Mouse (Mus musculus): ENCODE measurements around the gene Ddost. TPM values are rescaled to one million over a fixed set of nuclear protein-coding genes. Genes with fewer than 3 reads are reported as not detected.

The Ddost gene
- polyA plus RNA-seq, 1 experiment from 2014 or later: 274 TPM

DNA sequence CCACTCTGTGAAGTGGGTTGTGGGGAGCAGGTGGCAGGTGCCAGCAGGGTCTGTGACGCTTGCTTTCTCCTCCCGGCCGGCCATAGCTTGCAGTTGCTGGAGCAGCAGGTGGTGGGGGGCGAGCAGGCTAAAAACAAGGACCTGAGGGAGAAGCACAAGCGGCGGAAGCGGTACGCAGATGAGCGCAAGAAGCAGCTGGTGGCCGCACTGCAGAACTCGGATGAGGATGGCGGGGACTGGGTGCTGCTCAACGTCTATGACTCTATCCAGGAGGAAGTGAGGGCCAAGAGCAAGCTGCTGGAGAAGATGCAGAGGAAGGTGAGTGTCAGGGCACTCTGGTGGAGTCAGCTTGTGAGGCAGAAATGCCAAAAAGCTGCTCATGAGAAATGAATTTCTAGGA is 12.5 kb upstream of the Ddost start:
- H3K4me1 ChIP-seq (replicated peaks): peaks cover 14% of the 10 kb centered on the region
- H3K27ac ChIP-seq: no peak overlapping the region
- no peaks in the 10 kb centered on the region for H3K9me3 ChIP-seq
- no peaks in the 10 kb centered on the region for H3K27me3 ChIP-seq (ENCODE audit: insufficient read depth, poor library complexity, severe bottlenecking)
- no peak for DNase-seq (ENCODE audit: low spot score)
- H3K36me3 ChIP-seq: no peaks in the 10 kb centered on the region
- no peak overlapping the region for H3K4me3 ChIP-seq
- WGBS: 90% methylated on average over 13 of the region's 13 CpGs

DNA sequence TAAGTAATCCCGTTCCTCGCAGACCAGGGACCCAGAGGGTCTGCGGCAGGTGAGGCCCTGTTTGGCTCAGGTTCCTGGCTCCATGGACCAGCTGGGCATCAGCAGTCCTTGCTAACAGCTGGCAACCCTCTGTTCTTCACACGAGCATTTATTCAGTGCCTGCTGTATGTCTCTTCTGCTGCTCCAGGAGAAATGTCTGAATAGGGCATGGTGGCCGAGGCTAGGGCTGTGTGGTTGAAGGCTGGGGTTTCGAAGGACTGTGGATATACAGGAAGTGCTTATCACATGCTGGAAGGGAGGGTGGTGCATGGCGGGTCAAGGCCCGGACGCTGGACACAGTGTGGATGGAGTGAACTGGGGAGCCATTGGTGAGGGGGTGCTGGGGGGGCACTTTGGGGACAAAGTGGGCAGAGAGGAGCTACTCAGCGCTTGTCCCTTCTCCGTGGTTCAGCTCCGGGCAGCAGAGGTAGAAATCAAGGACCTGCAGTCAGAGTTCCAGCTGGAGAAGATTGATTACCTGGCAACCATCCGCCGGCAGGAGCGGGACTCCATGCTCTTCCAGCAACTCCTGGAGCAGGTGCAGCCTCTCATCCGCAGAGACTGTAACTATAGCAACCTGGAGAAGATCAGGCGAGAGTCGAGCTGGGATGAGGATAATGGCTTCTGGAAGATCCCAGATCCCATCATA is 11.1 kb upstream of the Ddost start:
- H3K27ac ChIP-seq: peak overlapping the region; percentile 35; the same call in 1 of the 2 replicates
- no peaks in the 10 kb centered on the region for H3K27me3 ChIP-seq (ENCODE audit: insufficient read depth, poor library complexity, severe bottlenecking)
- no peak overlapping the region for H3K4me3 ChIP-seq
- no peak for DNase-seq (ENCODE audit: low spot score)
- WGBS: 83% methylated on average over 18 of the region's 18 CpGs
- H3K36me3 ChIP-seq: no peaks in the 10 kb centered on the region
- peaks cover 14% of the 10 kb centered on the region for H3K4me1 ChIP-seq (replicated peaks)
- H3K9me3 ChIP-seq: no peaks in the 10 kb centered on the region

DNA sequence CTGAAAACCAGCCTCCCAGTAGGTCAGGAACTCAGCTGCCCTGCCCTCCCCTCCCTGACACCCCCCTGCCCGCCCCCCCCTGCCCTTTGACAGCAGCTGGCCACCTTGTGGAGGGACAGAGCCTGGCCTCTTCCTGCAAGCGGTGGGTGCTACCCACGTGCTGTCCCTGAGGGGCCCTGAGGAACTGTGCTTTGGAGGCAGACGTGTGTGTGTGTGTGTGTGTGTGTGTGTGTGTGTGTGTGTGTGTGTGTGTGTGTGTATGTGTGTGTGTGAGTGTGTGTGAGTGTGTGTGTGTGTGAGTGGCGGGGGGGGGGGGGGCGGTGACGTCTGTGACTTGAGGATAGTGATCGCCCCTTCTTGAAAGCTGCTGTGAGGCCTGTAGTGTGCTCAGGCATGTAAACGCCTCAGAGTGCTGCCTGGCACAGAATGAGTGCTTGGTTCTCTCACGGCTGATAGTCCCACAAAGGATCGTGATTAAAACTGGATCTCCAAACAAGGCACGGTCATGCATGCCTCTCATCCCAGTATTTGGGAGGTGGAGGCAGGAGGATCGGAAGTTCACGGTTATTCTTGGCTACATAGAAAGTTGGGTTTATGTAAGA is 10.5 kb upstream of the Ddost start:
- WGBS: 89% methylated on average over 10 of the region's 14 CpGs
- peak overlapping the region; percentile 35 for H3K27ac ChIP-seq
- no peak overlapping the region for H3K4me3 ChIP-seq
- no peaks in the 10 kb centered on the region for H3K9me3 ChIP-seq
- H3K36me3 ChIP-seq: no peaks in the 10 kb centered on the region
- no peak for DNase-seq (ENCODE audit: low spot score)
- H3K4me1 ChIP-seq (replicated peaks): peaks cover 13% of the 10 kb centered on the region
- no peaks in the 10 kb centered on the region for H3K27me3 ChIP-seq (ENCODE audit: insufficient read depth, poor library complexity, severe bottlenecking)

DNA sequence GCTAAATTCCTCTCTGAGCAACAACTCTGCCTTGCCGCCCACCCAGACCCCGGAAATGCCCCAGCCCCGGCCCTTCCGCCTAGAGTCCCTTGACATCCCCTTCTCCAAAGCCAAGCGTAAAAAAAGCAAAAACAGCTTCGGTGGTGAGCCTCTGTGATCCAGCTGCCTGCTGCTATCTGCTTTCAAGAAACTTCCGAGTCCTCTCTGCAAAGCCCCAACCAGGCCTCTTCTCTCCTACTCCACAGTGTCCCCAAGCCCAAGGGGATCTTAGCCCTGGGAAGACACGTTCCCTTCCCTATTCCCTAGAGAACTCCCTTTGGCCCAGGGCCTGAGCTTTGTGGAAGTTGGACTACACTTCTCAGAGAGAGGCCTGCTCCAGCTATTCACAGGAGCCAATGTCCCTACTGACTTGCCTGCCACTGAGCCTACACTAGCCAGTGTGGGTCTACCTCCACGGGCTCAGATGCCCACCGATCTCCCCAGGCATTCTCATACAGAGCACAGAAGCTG is 3.2 kb upstream of the Ddost start:
- Histone ChIP-seq H3K27me3 (ENCODE audit: insufficient read depth, poor library complexity, severe bottlenecking) (no peaks in the 10 kb centered on the region), H3K27ac (no peak overlapping the region), H3K36me3 (no peaks in the 10 kb centered on the region), H3K9me3 (no peaks in the 10 kb centered on the region), H3K4me3 (no peak overlapping the region), H3K4me1 (replicated peaks) (peaks cover 29% of the 10 kb centered on the region)
- WGBS: 83% methylated on average over 10 of the region's 10 CpGs
- DNase-seq (ENCODE audit: low spot score): no peak

DNA sequence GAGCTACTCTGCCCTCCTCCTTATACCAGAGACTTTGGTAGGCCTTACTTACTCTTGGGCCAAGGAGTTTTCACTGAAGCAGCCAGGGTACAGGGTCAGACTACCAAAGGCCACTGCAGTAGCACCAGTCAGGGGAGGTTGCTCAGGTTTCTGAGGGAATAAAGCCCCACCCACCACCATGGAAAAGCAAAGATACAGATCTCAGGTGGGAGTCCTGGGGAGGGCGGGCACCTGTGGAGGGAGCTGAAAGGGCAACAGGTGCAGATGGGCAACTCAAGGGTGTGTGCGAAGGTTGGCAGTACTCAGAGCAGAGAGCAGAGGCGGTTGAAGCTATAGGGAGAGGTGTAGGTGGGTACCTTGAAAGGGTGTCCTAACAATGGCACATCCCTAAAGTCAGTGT is 1.5 kb upstream of the Ddost start:
- WGBS: 95% methylated on average over 3 of the region's 3 CpGs
- Histone ChIP-seq H3K36me3 (peaks cover 17% of the 10 kb centered on the region), H3K4me1 (replicated peaks) (peaks cover 37% of the 10 kb centered on the region), H3K4me3 (peak overlapping the region; percentile 97; the same call in 1 of the 2 replicates), H3K27me3 (ENCODE audit: insufficient read depth, poor library complexity, severe bottlenecking) (no peaks in the 10 kb centered on the region), H3K27ac (no peak overlapping the region), H3K9me3 (no peaks in the 10 kb centered on the region)
- no peak for DNase-seq (ENCODE audit: low spot score)

DNA sequence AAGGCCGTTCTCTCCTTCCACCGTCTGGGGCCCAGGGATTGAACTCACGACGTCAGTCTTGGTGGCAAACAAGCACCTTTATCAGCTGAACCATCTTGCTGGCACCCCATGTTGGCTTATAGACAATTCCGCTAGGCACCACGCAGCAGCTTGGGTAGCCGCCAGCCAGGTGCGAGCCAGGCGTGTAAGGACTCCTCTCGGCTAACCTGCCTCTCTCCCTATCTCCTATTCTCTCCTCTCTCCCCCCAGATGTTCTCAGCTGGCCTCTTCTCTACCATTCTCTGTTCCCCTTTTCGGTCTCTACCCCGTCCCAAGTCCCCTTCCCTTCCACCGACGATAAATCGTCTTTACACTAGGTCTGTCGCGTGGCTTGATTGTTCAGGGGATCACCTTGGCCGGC is 788 bp upstream of the Ddost start:
- Histone ChIP-seq H3K36me3 (peaks cover 24% of the 10 kb centered on the region), H3K9me3 (no peaks in the 10 kb centered on the region), H3K4me3 (peak overlapping the region; percentile 97), H3K27me3 (ENCODE audit: insufficient read depth, poor library complexity, severe bottlenecking) (no peaks in the 10 kb centered on the region), H3K4me1 (replicated peaks) (peaks cover 37% of the 10 kb centered on the region), H3K27ac (peak overlapping the region; percentile 94)
- 19% methylated on average over 18 of the region's 18 CpGs for WGBS
- DNase-seq (ENCODE audit: low spot score): no peak

DNA sequence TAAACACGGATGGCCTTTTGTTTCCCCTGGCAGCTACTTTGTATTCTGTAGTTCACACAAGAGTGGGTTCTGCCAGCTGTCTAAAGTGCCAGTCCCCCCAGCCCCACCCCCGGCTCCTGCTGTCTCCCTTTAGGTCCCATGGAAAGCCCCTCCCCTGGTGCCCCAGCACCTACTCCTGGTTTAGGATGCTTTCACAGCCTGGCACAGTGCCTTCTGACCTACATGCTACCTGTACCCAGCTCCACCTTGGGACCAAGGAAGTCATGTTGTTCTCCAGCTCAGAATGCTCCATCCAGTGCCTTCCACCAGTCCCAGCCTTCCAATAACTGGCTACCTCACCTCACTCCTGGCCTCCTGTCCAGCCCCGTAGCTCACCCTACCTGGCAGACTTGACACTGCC is 2.5 kb downstream of the Ddost start:
- Histone ChIP-seq H3K4me1 (replicated peaks) (peaks cover 37% of the 10 kb centered on the region), H3K36me3 (peaks cover 57% of the 10 kb centered on the region), H3K9me3 (no peaks in the 10 kb centered on the region), H3K4me3 (no peak overlapping the region), H3K27ac (no peak overlapping the region), H3K27me3 (ENCODE audit: insufficient read depth, poor library complexity, severe bottlenecking) (no peaks in the 10 kb centered on the region)
- 93% methylated on average over 3 of the region's 3 CpGs for WGBS
- no peak for DNase-seq (ENCODE audit: low spot score)

DNA sequence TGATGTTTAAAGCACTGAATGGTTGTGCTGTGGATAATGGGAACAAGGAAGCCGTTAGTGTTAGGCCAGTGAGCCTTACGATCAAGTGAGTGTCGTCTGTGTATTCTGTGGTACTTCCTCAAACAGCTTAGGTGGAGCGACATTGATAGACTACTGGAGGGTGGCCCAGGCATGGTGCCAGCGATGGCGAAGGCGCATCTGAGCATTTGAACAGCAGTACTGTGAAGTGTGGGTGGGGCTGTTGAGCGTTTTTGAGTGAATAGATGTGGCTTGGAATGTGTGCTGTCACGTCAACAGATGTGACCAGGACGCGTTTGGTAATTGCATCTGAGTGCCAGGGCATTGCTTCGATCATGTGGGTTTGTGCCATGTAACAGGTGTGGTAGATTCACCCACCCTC is 3.2 kb downstream of the Ddost start:
- 96% methylated on average over 12 of the region's 12 CpGs for WGBS
- H3K27ac ChIP-seq: no peak overlapping the region
- peaks cover 34% of the 10 kb centered on the region for H3K4me1 ChIP-seq (replicated peaks)
- no peak overlapping the region for H3K4me3 ChIP-seq
- no peak for DNase-seq (ENCODE audit: low spot score)
- peaks cover 64% of the 10 kb centered on the region for H3K36me3 ChIP-seq
- no peaks in the 10 kb centered on the region for H3K9me3 ChIP-seq
- H3K27me3 ChIP-seq (ENCODE audit: insufficient read depth, poor library complexity, severe bottlenecking): no peaks in the 10 kb centered on the region

DNA sequence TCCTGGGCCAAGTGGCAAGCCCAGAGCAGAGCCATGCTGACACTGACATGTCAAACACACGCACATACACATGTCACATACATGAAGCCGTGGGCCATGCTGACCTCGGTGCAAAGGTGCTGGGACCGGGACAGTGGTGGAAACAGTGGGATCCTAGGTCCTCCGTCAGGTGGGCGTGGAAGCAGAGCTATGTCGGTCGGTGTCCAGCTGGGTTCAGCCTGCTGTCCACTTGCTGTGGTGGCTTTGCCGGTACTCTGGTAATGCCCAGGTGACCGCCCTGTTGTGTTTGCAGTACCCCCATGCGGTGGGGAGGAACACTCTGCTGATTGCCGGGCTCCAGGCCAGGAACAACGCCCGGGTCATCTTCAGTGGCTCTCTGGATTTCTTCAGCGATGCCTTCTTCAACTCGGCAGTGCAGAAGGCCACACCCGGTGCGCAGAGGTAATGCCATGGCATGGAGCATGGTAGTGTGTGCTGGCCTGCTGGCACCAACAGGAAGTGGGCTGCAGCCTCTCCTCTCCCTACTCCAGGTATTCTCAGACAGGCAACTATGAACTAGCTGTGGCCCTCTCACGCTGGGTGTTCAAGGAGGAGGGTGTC is 5.9 kb downstream of the Ddost start:
- no peak for DNase-seq (ENCODE audit: low spot score)
- Histone ChIP-seq H3K27ac (no peak overlapping the region), H3K27me3 (ENCODE audit: insufficient read depth, poor library complexity, severe bottlenecking) (no peaks in the 10 kb centered on the region), H3K36me3 (peaks cover 91% of the 10 kb centered on the region), H3K4me3 (no peak overlapping the region), H3K4me1 (replicated peaks) (peaks cover 17% of the 10 kb centered on the region), H3K9me3 (no peaks in the 10 kb centered on the region)
- 94% methylated on average over 19 of the region's 19 CpGs for WGBS

DNA sequence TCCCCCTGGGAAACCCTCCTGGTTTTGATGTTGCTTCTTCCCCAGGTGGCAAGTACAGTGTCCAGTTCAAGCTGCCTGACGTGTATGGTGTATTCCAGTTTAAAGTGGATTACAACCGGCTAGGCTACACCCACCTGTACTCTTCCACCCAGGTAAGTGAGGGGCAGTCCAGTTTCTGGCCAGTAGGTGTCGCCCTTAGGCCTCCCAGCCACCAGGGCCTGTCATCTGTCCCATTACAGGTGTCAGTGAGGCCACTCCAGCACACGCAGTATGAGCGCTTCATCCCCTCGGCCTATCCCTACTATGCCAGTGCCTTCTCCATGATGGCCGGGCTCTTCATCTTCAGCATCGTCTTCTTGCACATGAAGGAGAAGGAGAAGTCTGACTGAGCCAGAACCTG is 7.1 kb downstream of the Ddost start:
- Histone ChIP-seq H3K36me3 (peaks cover 100% of the 10 kb centered on the region), H3K9me3 (0 out of 2 replicates have a peak, but pooled peaks cover 3% of the 10 kb centered on the region), H3K4me3 (no peak overlapping the region), H3K4me1 (replicated peaks) (0 out of 2 replicates have a peak, but pooled peaks cover 10% of the 10 kb centered on the region), H3K27ac (no peak overlapping the region), H3K27me3 (ENCODE audit: insufficient read depth, poor library complexity, severe bottlenecking) (no peaks in the 10 kb centered on the region)
- 71% methylated on average over 8 of the region's 8 CpGs for WGBS
- DNase-seq (ENCODE audit: low spot score): peak; percentile 28

DNA sequence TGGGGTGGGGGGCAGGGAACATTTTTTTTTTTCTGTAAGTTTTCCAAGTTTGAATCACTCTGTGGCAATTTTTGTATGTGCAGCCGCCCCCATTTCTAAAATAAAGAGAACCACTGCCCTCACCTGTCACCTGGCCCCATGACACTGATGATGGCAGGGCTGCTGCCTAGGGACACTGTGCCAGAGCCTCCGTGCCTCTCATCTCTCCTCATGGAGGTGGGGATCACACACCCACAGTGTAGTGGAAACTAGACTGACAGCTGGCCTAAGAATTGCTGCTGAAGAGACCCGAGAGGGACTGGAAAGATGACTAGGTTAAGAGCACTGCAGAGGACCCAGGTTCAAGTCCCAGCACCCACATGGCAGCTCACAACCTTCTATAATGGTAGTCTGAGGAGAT is 7.6 kb downstream of the Ddost start:
- Histone ChIP-seq H3K4me1 (replicated peaks) (0 out of 2 replicates have a peak, but pooled peaks cover 5% of the 10 kb centered on the region), H3K27me3 (ENCODE audit: insufficient read depth, poor library complexity, severe bottlenecking) (no peaks in the 10 kb centered on the region), H3K36me3 (peaks cover 100% of the 10 kb centered on the region), H3K4me3 (no peak overlapping the region), H3K9me3 (0 out of 2 replicates have a peak, but pooled peaks cover 3% of the 10 kb centered on the region), H3K27ac (no peak overlapping the region)
- 93% methylated on average over 3 of the region's 3 CpGs for WGBS
- no peak for DNase-seq (ENCODE audit: low spot score)

DNA sequence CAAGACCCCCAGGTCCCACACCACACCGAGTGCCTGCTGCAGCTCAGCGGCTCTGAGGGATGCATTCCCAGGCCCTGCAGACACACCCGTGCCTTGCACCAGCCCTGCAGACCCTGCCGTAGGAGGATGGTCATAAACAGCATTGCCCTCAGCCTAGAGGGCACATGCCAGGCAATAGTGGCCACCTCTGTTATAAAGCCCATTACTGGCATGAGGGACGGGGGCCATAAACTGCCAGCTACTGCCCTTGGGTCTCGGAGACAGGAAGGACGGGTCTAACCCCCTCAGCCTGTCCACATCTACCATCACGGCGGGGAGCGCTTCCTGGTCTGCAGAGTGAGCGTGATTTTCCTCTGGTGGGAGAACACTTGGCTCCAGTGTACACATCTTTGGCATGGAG is 8.5 kb downstream of the Ddost start:
- peaks cover 98% of the 10 kb centered on the region for H3K36me3 ChIP-seq
- 89% methylated on average over 11 of the region's 11 CpGs for WGBS

DNA sequence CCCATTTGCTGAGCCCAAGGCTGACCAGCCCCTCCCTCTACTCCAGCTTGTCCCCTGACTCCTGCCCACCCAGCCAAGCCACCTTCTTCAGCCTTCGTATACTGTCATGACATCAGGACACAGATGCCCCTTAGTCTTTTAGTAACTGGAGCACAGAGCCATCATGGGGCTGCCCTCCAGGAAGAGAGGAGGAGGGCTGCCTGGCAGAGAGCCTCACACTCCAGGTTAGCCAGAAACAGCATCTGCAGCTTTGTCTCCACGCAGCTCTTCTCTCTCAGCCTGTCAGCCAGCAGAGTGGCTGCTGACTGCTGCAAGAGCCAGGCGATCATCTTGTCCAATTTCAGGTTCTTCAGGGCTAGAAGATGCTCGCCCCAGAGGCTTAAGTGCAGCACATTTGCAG is 9.3 kb downstream of the Ddost start:
- Histone ChIP-seq H3K27me3 (ENCODE audit: insufficient read depth, poor library complexity, severe bottlenecking) (no peaks in the 10 kb centered on the region), H3K36me3 (peaks cover 90% of the 10 kb centered on the region), H3K4me3 (no peak overlapping the region), H3K27ac (no peak overlapping the region), H3K4me1 (replicated peaks) (peaks cover 11% of the 10 kb centered on the region; the same call in 1 of the 2 replicates), H3K9me3 (0 out of 2 replicates have a peak, but pooled peaks cover 3% of the 10 kb centered on the region)
- 88% methylated on average over 4 of the region's 4 CpGs for WGBS
- no peak for DNase-seq (ENCODE audit: low spot score)

More for the DNA sequence above, 8.5 kb downstream of the Ddost start:
- Histone ChIP-seq H3K27ac (no peak overlapping the region), H3K9me3 (0 out of 2 replicates have a peak, but pooled peaks cover 3% of the 10 kb centered on the region), H3K4me3 (no peak overlapping the region), H3K27me3 (ENCODE audit: insufficient read depth, poor library complexity, severe bottlenecking) (no peaks in the 10 kb centered on the region), H3K4me1 (replicated peaks) (peaks cover 8% of the 10 kb centered on the region; the same call in 1 of the 2 replicates)
- no peak for DNase-seq (ENCODE audit: low spot score)
